Mouse (Mus musculus) hindbrain, embryonic 10.5 days (tissue): ENCODE measurements around the gene Padi4. TPM values are rescaled to one million over a fixed set of nuclear protein-coding genes. Genes with fewer than 3 reads are reported as not detected.

Experiments
- DNase-seq: peaks from one replicate; pipeline ENCODE4 v3.0.0-alpha.2; 2017; ENCODE audit warnings: low spot score
- H3K27ac ChIP-seq: fragments of 300-500 bp; sonication (generic); 2 replicates; pipeline ENCODE4 v1.5.1; 2016; ENCODE audit warnings: mild to moderate bottlenecking, moderate library complexity
- H3K27me3 ChIP-seq: fragments of 300-500 bp; sonication (generic); 2 replicates; pipeline ENCODE4 v1.6.1; 2016; ENCODE audit warnings: mild to moderate bottlenecking; ENCODE audit not compliant: poor library complexity, insufficient read depth, severe bottlenecking
- H3K36me3 ChIP-seq: fragments of 300-500 bp; sonication (generic); 2 replicates; pipeline ENCODE4 v1.6.1; 2016; ENCODE audit warnings: mild to moderate bottlenecking, moderate library complexity
- H3K4me1 ChIP-seq: fragments of 300-500 bp; sonication (generic); replicated peaks from 2 replicates; pipeline ENCODE4 v1.6.1; 2016; ENCODE audit warnings: mild to moderate bottlenecking
- H3K4me3 ChIP-seq: fragments of 300-500 bp; sonication (generic); 2 replicates; pipeline ENCODE4 v1.5.1; 2016; ENCODE audit warnings: mild to moderate bottlenecking, moderate library complexity
- H3K9me3 ChIP-seq: fragments of 300-500 bp; sonication (generic); 2 replicates; pipeline ENCODE4 v1.6.1; 2016; ENCODE audit warnings: mild to moderate bottlenecking, moderate library complexity
- WGBS: fragments of 180-500 bp; shearing (Covaris S2); methylation state at CpG from one replicate; pipeline ENCODE4 v1.1.7; 2016; 5-methylcytosine and 5-hydroxymethylcytosine counted together
- polyA plus RNA-seq: library from polyadenylated mRNA; unstranded; fragments of >200 nt; fragmentation: Nextera tagmentation; extraction: Ambion mirVana; gene quantifications from 2 replicates; pipeline ENCODE4 v1.2.1, GENCODE M21; 2016

Padi4 gene
- polyA plus RNA-seq, 1 experiment from 2014 or later = 0.35 TPM

GRCm38 (mm10) chr4:140809118-140809517 is 35.1 kb upstream of the Padi4 start:
- no peak for DNase-seq

GRCm38 (mm10) chr4:140804601-140805000 is 30.6 kb upstream of the Padi4 start:
- Histone ChIP-seq H3K9me3 (no peaks in the 10 kb centered on the region), H3K27ac (no peak overlapping the region), H3K27me3 (no peaks in the 10 kb centered on the region), H3K4me1 (no peaks in the 10 kb centered on the region), H3K36me3 (no peaks in the 10 kb centered on the region), H3K4me3 (no peak overlapping the region)
- DNase-seq = no peak
- WGBS = 88% methylated on average over 9 of the region's 9 CpGs

More at GRCm38 (mm10) chr4:140809118-140809517, 35.1 kb upstream of the Padi4 start:
- no peaks in the 10 kb centered on the region for H3K36me3 ChIP-seq
- 87% methylated on average over 8 of the region's 8 CpGs for WGBS
- peaks cover 17% of the 10 kb centered on the region for H3K27me3 ChIP-seq
- no peak overlapping the region for H3K4me3 ChIP-seq
- H3K27ac ChIP-seq = no peak overlapping the region
- peaks cover 28% of the 10 kb centered on the region for H3K4me1 ChIP-seq
- no peaks in the 10 kb centered on the region for H3K9me3 ChIP-seq

GRCm38 (mm10) chr4:140801364-140801763 is 27.3 kb upstream of the Padi4 start:
- DNase-seq = no peak
- no peaks in the 10 kb centered on the region for H3K36me3 ChIP-seq
- no peak overlapping the region for H3K27ac ChIP-seq
- 78% methylated on average over 3 of the region's 3 CpGs for WGBS
- H3K27me3 ChIP-seq = no peaks in the 10 kb centered on the region
- H3K4me1 ChIP-seq = no peaks in the 10 kb centered on the region
- no peaks in the 10 kb centered on the region for H3K9me3 ChIP-seq
- H3K4me3 ChIP-seq = no peak overlapping the region

GRCm38 (mm10) chr4:140796786-140797185 is 22.8 kb upstream of the Padi4 start:
- Histone ChIP-seq H3K4me1 (0 out of 2 replicates have a peak, but pooled peaks cover 8% of the 10 kb centered on the region), H3K27me3 (0 out of 2 replicates have a peak, but pooled peaks cover 4% of the 10 kb centered on the region), H3K27ac (no peak overlapping the region), H3K36me3 (no peaks in the 10 kb centered on the region), H3K4me3 (no peak overlapping the region), H3K9me3 (no peaks in the 10 kb centered on the region)
- no peak for DNase-seq
- 87% methylated on average over 3 of the region's 3 CpGs for WGBS

- Histone ChIP-seq H3K9me3 (no peaks in the 10 kb centered on the region), H3K4me3 (no peak overlapping the region), H3K27me3 (0 out of 2 replicates have a peak, but pooled peaks cover 4% of the 10 kb centered on the region), H3K27ac (0 out of 2 replicates have a peak overlapping the region, but pooled peaks have one; percentile 1), H3K4me1 (0 out of 2 replicates have a peak, but pooled peaks cover 13% of the 10 kb centered on the region), H3K36me3 (no peaks in the 10 kb centered on the region)
- no peak for DNase-seq
- WGBS = 85% methylated on average over 9 of the region's 9 CpGs
These were observed 20.6 kb upstream of the Padi4 start for GRCm38 (mm10) chr4:140794678-140795077.

- Histone ChIP-seq H3K9me3 (no peaks in the 10 kb centered on the region), H3K27me3 (0 out of 2 replicates have a peak, but pooled peaks cover 4% of the 10 kb centered on the region), H3K27ac (no peak overlapping the region), H3K4me3 (no peak overlapping the region), H3K4me1 (0 out of 2 replicates have a peak, but pooled peaks cover 18% of the 10 kb centered on the region), H3K36me3 (no peaks in the 10 kb centered on the region)
- DNase-seq = peak; percentile 26
- 45% methylated on average over 9 of the region's 9 CpGs for WGBS
These were observed 19.8 kb upstream of the Padi4 start for GRCm38 (mm10) chr4:140793795-140794194.

GRCm38 (mm10) chr4:140792584-140792983 is 18.5 kb upstream of the Padi4 start:
- 90% methylated on average over 7 of the region's 7 CpGs for WGBS

GRCm38 (mm10) chr4:140791071-140791470 is 17.0 kb upstream of the Padi4 start:
- Histone ChIP-seq H3K27ac (no peak overlapping the region), H3K27me3 (0 out of 2 replicates have a peak, but pooled peaks cover 4% of the 10 kb centered on the region), H3K4me1 (0 out of 2 replicates have a peak, but pooled peaks cover 21% of the 10 kb centered on the region), H3K9me3 (no peaks in the 10 kb centered on the region), H3K4me3 (no peak overlapping the region), H3K36me3 (no peaks in the 10 kb centered on the region)
- 82% methylated on average over 16 of the region's 16 CpGs for WGBS
- DNase-seq = no peak

More at GRCm38 (mm10) chr4:140792584-140792983, 18.5 kb upstream of the Padi4 start:
- no peak for DNase-seq
- Histone ChIP-seq H3K9me3 (no peaks in the 10 kb centered on the region), H3K36me3 (no peaks in the 10 kb centered on the region), H3K27ac (no peak overlapping the region), H3K27me3 (0 out of 2 replicates have a peak, but pooled peaks cover 4% of the 10 kb centered on the region), H3K4me3 (no peak overlapping the region), H3K4me1 (0 out of 2 replicates have a peak, but pooled peaks cover 18% of the 10 kb centered on the region)

GRCm38 (mm10) chr4:140789983-140790382 is 15.9 kb upstream of the Padi4 start:
- Histone ChIP-seq H3K27ac (no peak overlapping the region), H3K4me1 (peaks cover 21% of the 10 kb centered on the region; the same call in 1 of the 2 replicates), H3K4me3 (no peak overlapping the region), H3K9me3 (no peaks in the 10 kb centered on the region), H3K27me3 (0 out of 2 replicates have a peak, but pooled peaks cover 4% of the 10 kb centered on the region), H3K36me3 (no peaks in the 10 kb centered on the region)
- DNase-seq = no peak
- WGBS = 87% methylated on average over 4 of the region's 4 CpGs

- H3K9me3 ChIP-seq = no peaks in the 10 kb centered on the region
- WGBS = 45% methylated on average over 6 of the region's 6 CpGs
- H3K27ac ChIP-seq = 0 out of 2 replicates have a peak overlapping the region, but pooled peaks have one; percentile 18
- 0 out of 2 replicates have a peak, but pooled peaks cover 3% of the 10 kb centered on the region for H3K27me3 ChIP-seq
- no peaks in the 10 kb centered on the region for H3K36me3 ChIP-seq
- no peak overlapping the region for H3K4me3 ChIP-seq
- H3K4me1 ChIP-seq = peaks cover 21% of the 10 kb centered on the region; the same call in 1 of the 2 replicates
- peak; percentile 68 for DNase-seq
These were observed 14.9 kb upstream of the Padi4 start for GRCm38 (mm10) chr4:140788983-140789382.

GRCm38 (mm10) chr4:140788264-140788663 is 14.2 kb upstream of the Padi4 start:
- Histone ChIP-seq H3K27me3 (no peaks in the 10 kb centered on the region), H3K4me3 (no peak overlapping the region), H3K4me1 (peaks cover 18% of the 10 kb centered on the region; the same call in 1 of the 2 replicates), H3K27ac (no peak overlapping the region), H3K9me3 (no peaks in the 10 kb centered on the region), H3K36me3 (no peaks in the 10 kb centered on the region)
- DNase-seq = no peak
- 84% methylated on average over 6 of the region's 6 CpGs for WGBS

- Histone ChIP-seq H3K27ac (no peak overlapping the region), H3K4me1 (peaks cover 13% of the 10 kb centered on the region; the same call in 1 of the 2 replicates), H3K36me3 (no peaks in the 10 kb centered on the region), H3K27me3 (no peaks in the 10 kb centered on the region), H3K9me3 (no peaks in the 10 kb centered on the region; the same call in 1 of the 2 replicates), H3K4me3 (no peak overlapping the region)
- 73% methylated on average over 4 of the region's 4 CpGs for WGBS
- no peak for DNase-seq
These were observed 13.4 kb upstream of the Padi4 start for GRCm38 (mm10) chr4:140787414-140787813.

- no peak overlapping the region for H3K4me3 ChIP-seq
- no peak for DNase-seq
- peaks cover 13% of the 10 kb centered on the region; the same call in 1 of the 2 replicates for H3K4me1 ChIP-seq
- H3K9me3 ChIP-seq = no peaks in the 10 kb centered on the region; the same call in 1 of the 2 replicates
- H3K36me3 ChIP-seq = no peaks in the 10 kb centered on the region
- no peaks in the 10 kb centered on the region for H3K27me3 ChIP-seq
- 79% methylated on average over 5 of the region's 5 CpGs for WGBS
- no peak overlapping the region for H3K27ac ChIP-seq
These were observed 11.2 kb upstream of the Padi4 start for GRCm38 (mm10) chr4:140785217-140785616.
